Mouse (Mus musculus) liver, adult 2 months (tissue): ENCODE measurements around the gene Tmprss11d.

Experiments used
- CTCF ChIP-seq: fragments of 200-500 bp; IDR thresholded peaks from 2 replicates; pipeline ENCODE4 v1.5.1; 2011; ENCODE audit warnings: low read depth, low read length, control low read depth
- POLR2A ChIP-seq: fragments of 200-500 bp; IDR thresholded peaks from 2 replicates; pipeline ENCODE4 v1.6.1; 2011; ENCODE audit warnings: low read length, control low read depth; ENCODE audit not compliant: insufficient read depth; ENCODE audit errors: extremely low read depth

GRCm38 (mm10) chr5:86421323-86422028 is 48.3 kb upstream of the Tmprss11d start:
- TF ChIP-seq POLR2A, result no peak
- no peak for TF ChIP-seq CTCF
